Mouse (Mus musculus): ENCODE results near the gene Scamp5. TPM values are rescaled to one million over a fixed set of nuclear protein-coding genes. Genes with fewer than 3 reads are reported as not detected.

The Scamp5 gene
- total RNA-seq, 2 experiments from 2014 or later: 3.6 to 6.4 TPM

DNA sequence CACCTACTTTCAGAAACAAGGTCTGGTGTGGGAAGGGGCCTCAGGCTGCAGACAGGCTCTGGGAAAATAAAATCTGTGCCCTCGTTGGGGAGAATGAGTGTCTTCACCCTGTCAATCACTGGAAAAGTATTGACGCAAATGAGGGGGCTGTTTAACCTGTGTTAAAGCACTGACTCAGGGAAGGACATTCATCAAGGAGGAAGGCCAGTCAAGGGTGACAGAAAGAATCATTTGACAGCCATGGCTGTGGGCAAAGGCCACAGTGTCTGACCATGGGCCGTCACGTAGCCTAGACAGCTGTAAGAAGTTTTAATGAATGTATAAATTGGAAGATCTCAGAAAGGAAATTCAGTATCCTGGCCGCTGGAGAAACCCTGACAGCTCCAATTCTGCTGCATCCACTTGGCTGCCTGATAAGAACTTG lies 46.2 kb downstream of the Scamp5 start:
- intact Hi-C loops (cut with DNase I; ENCODE audit: low total_unique reads): no loop called here
- DNase-seq: no peak

DNA sequence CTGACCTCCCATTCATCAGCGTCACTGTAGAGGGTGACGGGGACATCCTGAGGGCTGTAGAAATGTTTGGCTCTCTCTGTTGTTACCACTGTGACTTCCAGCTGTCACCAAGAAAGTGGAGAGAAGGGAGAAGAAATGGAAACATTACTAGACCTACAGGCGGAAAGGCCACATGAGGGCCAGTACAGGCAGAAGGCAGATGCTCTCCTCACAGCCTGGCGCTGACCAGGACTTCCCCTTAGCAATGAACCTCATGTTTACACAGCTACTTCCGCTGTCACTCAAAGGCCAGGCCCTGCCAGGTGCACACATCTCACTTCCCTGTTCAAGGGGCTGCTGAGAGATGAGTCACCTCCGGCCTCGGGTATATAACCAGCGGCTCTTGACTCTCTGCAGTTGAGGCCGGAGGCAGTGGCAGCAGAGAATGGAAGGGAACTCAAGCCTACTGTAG lies 46.7 kb downstream of the Scamp5 start:
- intact Hi-C loops (cut with DNase I; ENCODE audit: low total_unique reads): no loop called here
- peak; percentile 70 for DNase-seq

DNA sequence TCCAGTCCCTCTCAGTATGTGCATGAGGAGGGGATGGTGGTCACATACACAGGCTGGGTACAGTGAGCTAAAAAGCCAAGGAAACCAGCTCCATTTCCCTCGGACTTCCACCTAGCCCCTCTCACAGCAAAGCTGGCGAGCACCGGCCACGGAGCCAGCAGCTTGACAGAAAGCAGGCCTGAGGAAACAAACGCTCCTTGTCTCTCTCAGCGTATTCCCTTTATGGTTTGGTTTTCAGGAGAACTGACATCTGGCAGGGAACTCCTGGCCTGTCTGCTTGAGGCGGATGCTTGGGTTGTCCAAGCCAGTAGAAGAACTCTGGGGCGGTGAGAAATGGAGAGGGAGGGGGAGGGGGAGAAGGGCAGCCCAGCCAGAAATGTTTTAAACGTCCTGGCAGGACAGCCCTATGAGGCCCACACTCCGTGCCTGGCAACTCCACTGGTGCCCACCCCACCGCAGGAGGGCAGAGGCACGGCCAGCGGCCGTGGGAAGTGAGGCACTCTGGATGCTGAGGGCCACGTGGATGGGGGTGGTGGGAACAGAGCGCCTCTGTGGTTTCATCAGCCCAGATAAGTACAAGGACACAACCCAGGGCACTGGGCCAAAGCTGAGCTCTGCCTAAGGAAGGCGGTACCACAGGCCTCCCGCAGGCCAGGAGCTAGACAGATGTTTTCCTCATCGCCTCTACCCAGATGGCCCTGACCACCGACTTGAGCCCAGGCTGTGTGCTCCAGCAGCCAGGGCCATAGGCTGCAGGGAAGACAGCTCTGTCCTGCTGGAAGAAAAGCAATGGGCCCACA lies 47.3 kb downstream of the Scamp5 start:
- DNase-seq: peak; percentile 96
- intact Hi-C loops (cut with DNase I; ENCODE audit: low total_unique reads): no loop called here

DNA sequence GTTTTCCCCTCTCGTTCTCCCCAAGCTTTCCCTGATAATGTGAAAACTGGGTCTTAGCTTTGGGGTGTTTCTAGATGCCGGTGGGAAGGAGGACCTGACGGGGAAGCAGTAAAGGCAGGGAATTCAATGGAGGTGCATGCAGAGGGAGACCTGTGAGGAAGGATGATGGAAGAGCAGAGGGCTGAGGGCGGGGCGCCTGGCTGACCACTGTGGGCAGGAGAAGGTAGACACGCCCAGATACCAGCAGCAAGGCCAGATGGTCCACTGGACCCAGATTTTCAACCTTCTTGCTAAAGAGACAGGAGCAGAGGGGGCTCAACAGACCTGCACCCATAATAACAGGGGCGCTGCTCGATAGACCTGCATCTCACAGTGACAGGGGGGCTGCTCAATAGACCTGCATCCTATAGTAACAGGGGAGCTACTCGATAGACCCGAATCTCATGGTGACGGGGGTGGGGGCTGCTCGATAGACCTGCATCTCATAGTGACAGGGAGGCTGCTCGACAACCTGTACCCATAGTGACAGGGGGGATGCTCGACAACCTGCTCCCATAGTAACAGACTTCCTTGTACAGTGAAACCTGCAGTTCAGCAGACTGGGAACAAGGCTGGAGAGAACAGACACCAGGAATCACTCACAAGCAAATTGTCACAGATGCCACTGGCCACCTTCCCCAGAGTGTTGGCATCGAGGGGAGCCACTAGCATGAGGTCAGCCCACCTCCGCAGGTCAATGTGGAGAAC lies 48.2 kb downstream of the Scamp5 start:
- intact Hi-C loops (cut with DNase I; ENCODE audit: low total_unique reads): no loop called here

DNA sequence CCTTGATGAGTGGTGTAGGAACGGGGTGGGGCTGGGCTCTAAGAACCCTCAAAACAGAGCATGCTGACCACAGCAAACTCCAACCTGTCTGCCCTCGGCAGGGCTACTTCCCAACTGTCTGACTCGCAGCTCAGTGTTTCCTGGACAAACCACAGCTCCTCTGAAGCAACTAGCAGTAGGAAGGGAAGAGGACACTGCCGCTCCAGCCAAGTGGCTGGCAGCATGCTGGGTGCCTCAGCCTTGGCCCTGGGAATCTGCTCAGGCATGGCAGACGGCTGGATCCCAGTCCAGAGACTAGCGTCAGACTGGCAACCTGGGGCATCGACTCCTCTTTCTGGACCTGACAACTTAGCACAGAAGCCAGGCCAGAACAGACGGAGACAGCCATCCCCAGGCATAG lies 50.5 kb downstream of the Scamp5 start:
- intact Hi-C loops (cut with DNase I; ENCODE audit: low total_unique reads): no loop called here
- peak; percentile 59 for DNase-seq

More for the DNA sequence above, 48.2 kb downstream of the Scamp5 start:
- DNase-seq: no peak

DNA sequence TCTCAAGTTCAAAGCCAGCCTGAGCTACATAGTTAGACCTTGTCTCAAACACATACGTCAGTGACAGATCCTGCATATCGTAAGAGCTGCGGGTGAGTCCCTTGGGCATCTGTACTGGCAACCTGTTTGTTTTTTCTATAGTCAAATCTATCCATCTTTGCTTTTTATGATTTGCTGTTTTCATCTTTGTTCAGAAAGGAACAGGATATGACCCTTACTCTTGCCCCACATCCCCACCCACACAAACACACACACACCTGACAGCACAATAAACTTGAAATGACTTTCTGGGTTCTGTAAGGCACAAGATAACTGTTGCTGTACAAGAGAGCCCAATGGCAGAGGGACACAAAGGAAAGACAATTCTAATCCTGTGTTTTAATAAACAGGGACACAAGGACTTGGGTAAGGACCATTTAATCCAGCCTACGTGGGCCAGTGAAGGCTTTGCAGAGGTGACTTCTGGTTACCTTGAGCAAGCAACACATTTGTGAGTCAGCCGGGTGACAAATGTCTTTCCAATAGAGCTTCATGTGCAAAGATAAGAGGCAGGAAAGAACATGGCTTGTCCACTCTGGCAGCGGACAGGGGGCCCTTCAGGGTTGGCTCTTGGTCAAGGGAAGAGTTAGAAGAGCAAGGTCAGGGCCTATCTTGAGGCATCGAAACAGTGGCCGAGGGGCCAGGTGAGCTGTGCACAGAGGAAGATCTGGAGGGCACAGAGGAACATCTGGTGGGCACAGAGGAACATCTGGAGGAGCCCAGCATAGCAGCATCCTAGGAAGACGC lies 60.5 kb downstream of the Scamp5 start:
- no peak for DNase-seq
- intact Hi-C loops (cut with DNase I; ENCODE audit: low total_unique reads): no loop called here

DNA sequence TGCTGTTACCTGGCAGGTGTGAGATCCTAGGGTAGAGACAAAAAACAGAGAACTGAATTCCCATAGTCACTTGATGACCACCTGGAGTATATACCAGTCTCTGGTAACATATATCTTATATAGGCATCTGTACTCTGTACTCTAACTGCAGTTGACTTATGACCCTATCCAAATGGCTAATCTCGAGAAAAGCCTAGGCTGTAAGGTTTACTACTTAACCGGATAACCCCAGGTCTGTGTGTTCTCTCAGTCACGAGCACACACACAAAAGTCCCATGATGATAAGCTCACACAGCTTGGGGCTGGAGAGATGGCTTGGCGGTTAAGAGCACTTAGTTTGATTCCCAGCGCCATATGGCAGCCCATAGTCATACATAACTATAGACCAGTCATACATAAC lies 61.5 kb downstream of the Scamp5 start:
- DNase-seq: no peak
- intact Hi-C loops (cut with DNase I; ENCODE audit: low total_unique reads): no loop called here

DNA sequence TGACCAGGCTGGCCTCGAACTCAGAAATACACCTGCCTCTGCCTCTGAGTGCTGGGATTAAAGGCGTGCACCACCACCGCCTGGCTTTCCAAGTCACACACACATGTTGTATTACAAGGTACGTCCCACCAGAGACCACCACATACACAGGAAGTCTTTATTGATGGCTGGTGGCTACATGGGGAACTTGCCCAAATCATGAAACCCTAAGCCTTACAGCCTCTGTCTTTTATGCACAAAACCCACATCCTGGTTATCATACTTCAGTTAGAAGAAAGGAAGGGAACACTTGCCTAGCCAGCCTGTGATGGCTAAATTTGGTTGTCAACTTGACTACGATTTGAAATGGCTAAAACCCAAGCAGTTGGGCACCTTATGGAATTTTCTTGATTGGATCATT lies 63.8 kb downstream of the Scamp5 start:
- intact Hi-C loops (cut with DNase I; ENCODE audit: low total_unique reads): no loop called here
- no peak for DNase-seq

DNA sequence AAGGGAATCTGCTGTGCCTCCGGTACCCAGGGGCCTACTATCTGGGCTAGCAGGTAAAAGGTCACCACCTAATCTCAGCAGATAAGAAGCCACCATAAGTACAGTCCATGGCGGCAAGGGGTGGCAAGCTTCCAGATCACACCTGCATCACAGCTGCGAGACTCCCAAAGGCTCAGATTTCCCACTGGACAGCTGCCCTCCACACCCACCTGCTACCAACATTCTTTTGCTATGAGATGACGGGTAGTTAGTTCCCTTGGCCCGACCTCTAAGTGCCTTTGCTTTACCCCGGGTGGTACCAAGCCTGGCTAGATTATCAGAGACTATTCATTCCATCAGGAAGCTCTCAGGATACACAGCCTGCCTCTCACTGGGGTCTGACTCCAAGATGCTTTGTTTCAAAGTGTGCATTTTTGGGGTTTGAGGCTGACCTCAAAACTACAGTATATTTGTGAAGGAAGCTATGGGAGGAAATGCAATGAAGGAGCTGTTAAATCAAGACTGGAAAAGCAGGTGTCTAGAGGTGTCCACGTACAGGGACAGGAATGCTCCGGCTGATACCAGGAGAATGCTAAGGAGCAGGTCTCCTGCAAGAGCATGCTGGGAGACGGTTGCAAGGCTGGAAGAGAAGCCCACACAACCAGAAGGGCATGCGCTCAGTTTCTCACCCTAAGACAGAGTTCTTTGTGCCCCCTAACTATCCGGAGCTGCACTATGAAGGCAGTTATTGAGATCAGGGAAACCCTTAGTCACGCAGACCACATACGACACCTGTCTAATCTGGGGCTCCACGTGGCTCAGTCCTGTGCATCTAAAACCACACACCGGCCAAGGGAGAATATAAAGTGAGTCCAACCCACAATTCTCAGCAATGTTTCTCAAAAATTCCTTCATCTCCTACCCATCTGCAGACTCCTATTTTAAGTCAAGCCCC lies 65.3 kb downstream of the Scamp5 start:
- no peak for DNase-seq
- intact Hi-C loops (cut with DNase I; ENCODE audit: low total_unique reads): no loop called here

DNA sequence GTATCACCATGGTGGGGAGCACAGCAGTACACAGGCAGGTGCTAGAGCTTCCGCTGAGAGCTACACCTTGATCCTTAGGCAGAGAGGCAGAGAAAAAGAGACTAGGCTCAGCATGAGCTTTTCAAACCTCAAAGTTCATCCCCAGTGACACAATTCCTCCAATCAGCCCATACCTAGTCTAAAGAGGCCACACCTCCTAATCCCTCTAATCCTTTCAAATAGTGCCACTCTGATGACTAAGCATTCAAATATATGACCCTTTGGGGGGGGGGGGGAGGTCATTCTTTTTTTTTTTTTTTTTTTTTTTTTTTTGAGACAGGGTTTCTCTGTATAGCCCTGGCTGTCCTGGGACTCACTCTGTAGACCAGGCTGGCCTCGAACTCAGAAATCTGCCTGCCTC lies 69.1 kb downstream of the Scamp5 start:
- DNase-seq: no peak

DNA sequence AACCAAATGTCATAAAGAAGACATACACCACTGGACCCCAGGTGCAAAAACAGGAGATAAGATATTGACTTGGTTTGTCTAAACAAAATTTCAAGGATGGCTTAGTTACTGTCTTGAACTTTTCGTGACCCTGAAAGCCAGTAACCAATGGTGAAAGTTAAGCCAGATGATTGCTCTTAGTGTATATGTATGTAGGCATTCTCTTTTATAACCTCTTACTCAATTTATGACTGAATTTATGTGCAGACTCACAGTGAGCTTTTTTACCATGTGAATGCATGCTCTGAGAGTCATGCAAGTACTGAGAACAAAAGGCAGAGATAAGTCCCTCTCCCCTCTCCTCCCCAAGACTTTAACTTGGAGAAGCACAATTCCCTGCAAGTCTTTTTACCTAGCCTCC lies 75.0 kb downstream of the Scamp5 start:
- intact Hi-C loops (cut with DNase I; ENCODE audit: low total_unique reads): no loop called here
- no peak for DNase-seq

More for the DNA sequence above, 69.1 kb downstream of the Scamp5 start:
- intact Hi-C loops (cut with DNase I; ENCODE audit: low total_unique reads): no loop called here

Other genes starting within 250 kb of the Scamp5 start
- gene Trcg1, start 231.5 kb downstream of the Scamp5 start, total RNA-seq (2021): not detected
- 1 to 10 TPM; 6.4 to 7.3 TPM for gene 1700017B05Rik, start 205.4 kb downstream of the Scamp5 start, total RNA-seq (2021)
- 1 to 10 TPM; 7.3 to 7.6 TPM for gene Ppcdc, start 27.9 kb downstream of the Scamp5 start, total RNA-seq (2021)
- gene Rpp25, start 36.0 kb upstream of the Scamp5 start, total RNA-seq (2021): not detected
- 1,000 to 10,000 TPM; 1,175 to 1,382 TPM for gene Cox5a, start 53.2 kb upstream of the Scamp5 start, total RNA-seq (2021)
- gene Fam219b, start 69.5 kb upstream of the Scamp5 start, total RNA-seq (2021): 1 to 10 TPM; 4.5 to 6.1 TPM
- gene Mpi, start 84.7 kb upstream of the Scamp5 start, total RNA-seq (2021): 10 to 100 TPM; 69.8 to 87.0 TPM
- gene Scamp2, start 92.9 kb upstream of the Scamp5 start, total RNA-seq (2021): 10 to 100 TPM; 44.2 to 45.0 TPM
- 1 to 10 TPM; 3.4 to 4.3 TPM for gene Ulk3, start 121.4 kb upstream of the Scamp5 start, total RNA-seq (2021)
- not detected for gene Cplx3, start 138.2 kb upstream of the Scamp5 start, total RNA-seq (2021)
- gene Lman1l, start 152.7 kb upstream of the Scamp5 start, total RNA-seq (2021): not detected
- gene Csk, start 185.6 kb upstream of the Scamp5 start, total RNA-seq (2021): 10 to 100 TPM; 14.5 to 19.3 TPM
- gene Cyp1a2, start 215.6 kb upstream of the Scamp5 start, total RNA-seq (2021): not detected
- under 1 TPM; 0.16 to 0.37 TPM for gene Cyp1a1, start 219.9 kb upstream of the Scamp5 start, total RNA-seq (2021)
- 1 to 10 TPM; 6.4 to 6.7 TPM for gene Edc3, start 240.5 kb upstream of the Scamp5 start, total RNA-seq (2021)